Mouse (Mus musculus) spleen, postnatal 4 days (tissue): ENCODE results near the gene Med7.
"Not testable (repeated sequence)": the region's sequence is repeated elsewhere in the genome, so short reads cannot be mapped to it uniquely, and the experiment has no call there.

ENCODE experiments used
- DNase-seq, 2 experiments: peaks; one replicate each; pipeline ENCODE4 v3.0.0; 2022; ENCODE audit warnings: low spot score in 2 of 2

Gene Med7

GRCm38 (mm10) chr11:46436760-46437458 is at the start of gene Med7:
Gene Med7, plus strand, starts transcription at chr11:46436925.
- peak; percentile 92 to 94 for DNase-seq

DNA sequence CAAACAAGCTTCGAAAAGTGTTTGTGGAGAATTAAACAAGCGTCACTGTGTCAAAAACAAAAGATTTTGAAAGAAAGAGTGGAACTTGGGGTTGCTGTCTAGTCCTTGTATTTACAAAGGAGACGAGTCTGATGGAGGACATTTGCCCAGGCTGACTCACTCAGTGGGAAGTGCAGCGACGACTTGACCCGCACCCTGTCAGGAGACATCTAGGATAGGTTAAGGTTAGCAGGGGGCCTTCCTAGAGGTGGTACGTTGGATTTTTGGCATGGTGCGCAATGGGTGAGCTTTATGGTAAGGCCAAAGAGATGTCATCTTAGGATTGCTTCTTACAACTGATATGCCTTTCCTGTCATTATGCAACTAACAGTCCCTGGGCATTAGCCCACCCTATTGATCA is 49.7 kb upstream of the Med7 start:
- no peak for DNase-seq

DNA sequence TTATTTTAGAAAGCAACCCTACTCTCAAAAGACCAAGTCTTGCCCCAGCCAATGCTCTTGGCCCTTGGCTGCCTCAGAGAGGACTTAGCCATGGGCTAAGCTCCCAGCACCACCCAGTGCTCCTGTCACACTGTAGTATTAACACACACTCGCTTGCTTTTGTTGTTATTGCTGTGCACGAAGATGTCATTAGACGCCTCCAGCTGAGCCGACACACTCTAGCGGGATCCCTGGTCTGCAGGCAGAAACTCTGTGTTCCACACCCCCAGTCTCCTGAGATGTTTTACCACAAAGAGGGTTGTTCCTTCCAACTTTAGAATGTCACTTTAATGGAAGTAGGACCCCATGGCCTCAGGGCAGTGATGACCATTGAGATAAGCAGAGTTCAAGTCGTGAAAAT is 48.3 kb upstream of the Med7 start:
- DNase-seq = no peak

DNA sequence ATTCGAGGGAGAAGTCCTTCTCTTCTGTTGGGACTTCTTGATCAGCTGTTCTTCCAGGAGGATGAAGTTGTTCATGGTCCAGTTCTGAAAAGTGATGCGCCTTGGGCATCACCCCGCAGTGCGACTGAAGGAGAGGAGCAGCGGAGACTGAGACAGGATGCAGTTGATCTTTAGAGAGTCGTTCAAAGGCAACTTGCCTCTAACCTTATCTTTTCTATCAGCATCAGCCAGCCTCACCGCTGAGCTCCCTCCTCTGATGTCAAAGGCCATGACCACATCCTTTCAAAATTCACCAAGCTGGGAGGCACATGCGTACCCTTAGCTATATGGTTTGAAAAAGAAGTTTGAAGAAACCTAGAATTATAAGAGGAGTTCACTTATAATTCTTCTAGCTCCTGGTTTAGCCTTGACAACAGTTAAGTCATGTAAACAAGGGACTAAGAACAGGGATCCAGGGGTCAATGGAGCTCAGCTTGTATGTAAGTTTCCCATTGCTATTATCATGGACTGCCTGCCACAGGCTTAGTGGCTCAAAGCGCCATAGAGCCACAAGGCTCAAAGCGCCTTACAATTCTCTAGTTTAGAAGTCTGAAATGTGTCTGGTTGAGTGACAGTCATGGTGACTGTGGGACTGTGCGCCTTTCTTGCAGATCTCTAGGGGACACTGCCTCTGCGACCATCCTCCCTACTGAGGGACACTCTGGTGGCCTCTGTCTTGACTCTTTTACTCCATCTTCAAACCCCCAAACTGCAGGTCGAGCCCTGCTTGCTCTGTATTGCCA is 47.2 kb upstream of the Med7 start, which contains the start of gene Itk:
Gene Itk (minus strand): TSS at position 180 of the 782 bp plus-strand sequence.
- DNase-seq = no peak

DNA sequence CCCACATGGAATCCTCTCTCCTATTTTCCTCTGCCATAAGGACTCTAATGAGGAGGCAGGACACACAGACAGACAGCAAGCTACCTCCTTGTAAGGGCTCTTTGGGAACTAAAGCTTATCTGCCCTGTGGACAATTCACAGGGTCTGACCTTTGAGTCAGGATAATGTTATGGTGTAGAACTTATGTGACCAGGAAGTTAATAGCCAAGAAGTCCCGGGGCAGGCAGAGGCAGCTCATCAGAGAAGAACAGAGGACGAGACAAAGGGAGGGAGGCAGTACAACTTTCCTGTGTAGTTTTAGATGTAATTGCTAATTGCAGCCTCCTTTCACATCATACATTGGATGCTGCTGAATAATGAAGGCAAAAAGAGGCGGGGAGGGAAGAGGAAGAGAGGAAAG is 46.1 kb upstream of the Med7 start:
- no peak for DNase-seq

DNA sequence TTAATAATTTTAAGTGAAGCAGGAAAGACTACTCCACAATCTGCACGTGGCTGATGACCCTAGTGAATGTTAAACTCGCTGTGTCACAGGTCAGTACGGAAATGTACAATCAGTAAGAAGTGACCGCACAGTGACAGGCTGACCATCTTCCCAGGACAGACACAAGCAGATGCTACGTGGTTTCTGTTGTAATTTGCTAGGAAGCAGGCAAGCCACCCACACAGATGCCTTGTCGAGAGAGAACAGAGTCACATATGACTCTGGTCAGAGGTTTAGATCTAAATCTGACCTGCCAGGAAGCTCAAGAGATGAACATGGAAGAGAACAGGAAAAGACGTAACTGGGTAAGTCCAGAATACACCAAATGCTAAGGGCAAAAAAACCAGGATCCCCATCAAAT is 43.8 kb upstream of the Med7 start:
- DNase-seq = no peak

GRCm38 (mm10) chr11:46393413-46393812 is 43.3 kb upstream of the Med7 start:
- DNase-seq = no peak

- DNase-seq = no peak
These were observed 41.6 kb upstream of the Med7 start for GRCm38 (mm10) chr11:46395088-46395487.

- no peak for DNase-seq
These were observed 41.0 kb upstream of the Med7 start for GRCm38 (mm10) chr11:46395698-46396097.

DNA sequence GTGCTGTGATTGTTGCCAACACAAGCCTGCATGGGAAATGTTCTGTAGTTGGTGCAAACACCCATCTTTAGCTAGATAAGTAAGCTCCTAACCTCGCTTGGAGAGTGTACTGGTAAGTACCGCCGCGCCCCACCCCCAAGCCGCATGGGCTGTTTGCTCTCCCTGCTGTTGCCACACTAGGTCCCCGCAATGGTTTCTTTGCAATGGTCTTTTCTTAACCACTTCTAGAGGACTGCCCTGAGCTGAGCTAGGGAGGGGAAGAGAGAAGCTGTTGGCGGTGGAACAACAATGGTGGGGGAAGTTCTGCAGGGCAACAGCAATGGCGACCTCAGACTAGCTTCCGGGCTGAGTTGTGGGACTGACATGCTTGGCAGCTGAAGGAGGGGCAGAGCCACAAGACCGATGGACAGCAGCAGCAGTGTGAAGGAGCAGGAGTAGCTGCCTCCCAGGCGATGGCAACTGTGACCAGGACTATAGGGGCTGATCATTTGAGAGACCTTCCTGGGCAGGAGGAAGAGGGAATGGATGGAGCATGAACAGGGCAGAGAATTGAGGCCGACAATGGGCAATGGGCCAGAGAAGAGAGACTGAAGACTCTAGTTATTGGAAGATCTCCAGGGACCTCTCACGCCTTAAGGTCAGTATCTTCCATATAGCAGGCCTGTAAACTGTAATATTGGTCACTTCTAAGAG is 40.4 kb upstream of the Med7 start, which contains the start of gene Fam71b:
Gene Fam71b (plus strand): TSS at position 393 of the 693 bp plus-strand sequence.
- no peak for DNase-seq

GRCm38 (mm10) chr11:46396860-46397179 is 39.9 kb upstream of the Med7 start:
- DNase-seq = no peak

DNA sequence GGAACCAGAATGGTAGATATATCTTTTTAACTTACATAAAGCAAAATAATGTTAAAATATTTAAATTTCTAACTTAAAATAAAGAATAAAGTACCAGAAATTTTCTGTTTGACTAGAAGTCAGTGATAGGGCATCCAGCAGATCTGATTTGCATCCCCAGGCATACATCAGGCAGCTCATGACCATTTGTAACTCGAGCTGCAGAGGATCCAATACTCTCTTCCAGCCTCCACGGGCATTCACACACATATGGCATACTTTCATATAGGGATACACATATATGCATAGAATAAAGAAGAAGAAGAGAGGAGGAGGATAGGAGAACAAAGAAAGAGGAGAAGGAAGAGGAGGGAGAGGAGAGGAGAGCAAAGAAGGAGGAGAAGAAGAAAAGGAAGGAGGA is 38.8 kb upstream of the Med7 start:
- no peak for DNase-seq

DNA sequence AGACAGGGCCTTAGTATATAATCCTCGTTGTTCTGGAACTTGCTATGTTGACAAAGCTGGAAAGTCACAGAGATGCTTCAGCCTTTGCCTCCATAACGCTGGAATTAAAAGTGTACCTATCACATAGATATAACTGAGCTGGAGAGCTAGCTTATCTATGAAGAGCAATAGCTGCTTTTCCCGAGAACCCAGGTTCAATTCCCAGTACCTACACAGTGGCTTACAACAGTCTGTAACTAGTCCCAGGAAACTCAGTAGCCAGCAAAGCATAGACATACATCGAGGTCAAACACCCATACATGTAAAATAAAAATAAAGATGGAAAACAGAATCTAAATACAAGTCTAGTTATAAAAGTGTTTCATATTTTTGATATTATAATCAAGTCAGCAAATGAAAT is 38.3 kb upstream of the Med7 start:
- no peak for DNase-seq

DNA sequence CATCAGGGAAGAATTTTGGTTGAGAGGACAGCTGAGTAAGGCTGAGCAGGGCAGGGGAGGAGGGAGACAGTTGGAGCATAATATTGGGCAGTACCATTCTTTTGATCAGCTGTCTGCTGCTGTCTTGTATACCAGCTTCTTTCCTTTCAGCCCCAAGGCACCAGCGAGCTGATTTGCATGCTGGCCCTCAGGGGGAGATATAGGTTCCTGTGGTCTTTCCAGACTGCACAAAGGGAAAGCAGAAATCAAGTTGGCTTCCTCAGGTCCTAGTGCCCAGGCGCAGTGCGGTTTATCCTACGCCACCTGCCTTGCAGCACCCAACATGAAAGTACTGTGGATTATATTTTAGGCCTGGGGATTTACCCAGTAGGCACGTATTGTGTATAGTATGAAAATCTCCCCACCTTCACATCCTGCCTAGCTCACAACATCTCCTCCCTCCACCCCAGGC is 37.8 kb upstream of the Med7 start:
- DNase-seq = peak in 1 of 2 experiments; percentile 44

DNA sequence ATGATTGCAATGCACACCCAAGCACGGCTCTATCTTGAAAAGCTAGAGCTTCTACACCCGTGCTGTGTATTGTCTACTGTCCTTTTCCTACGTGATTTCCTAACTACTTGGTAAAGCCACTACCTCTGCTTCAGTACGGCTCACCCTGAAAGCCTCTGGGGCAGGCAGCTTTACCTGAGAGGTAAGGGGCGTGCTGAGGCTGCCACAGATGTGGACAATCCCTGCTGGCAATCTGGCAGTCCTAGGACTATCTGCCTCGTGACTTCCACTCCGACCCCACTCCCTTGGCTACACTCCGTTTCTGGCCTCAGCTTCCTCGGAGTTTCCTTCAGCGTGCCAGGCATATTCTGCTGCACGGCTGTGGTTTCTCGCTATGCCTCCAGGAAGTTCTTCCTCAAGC is 35.2 kb upstream of the Med7 start:
- DNase-seq = no peak

DNA sequence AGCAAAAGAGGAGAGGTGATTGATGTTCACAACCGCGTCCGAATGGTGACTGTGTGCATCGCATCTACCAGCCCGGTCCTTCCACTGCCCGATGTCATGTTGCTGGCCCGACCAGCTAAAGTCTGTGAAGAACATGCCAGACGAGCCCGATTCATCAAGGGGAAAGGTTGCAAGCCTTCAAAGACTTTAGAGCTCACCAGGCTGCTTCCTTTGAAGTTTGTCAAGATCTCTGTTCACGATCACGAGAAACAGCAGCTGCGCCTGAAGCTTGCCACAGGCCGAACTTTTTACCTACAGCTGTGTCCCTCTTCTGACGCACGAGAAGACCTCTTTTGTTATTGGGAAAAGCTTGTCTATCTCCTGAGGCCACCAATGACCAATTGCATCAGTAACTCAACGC is 31.7 kb upstream of the Med7 start:
- DNase-seq = no peak

- no peak for DNase-seq
These were observed 30.0 kb upstream of the Med7 start for GRCm38 (mm10) chr11:46406721-46407120.

DNA sequence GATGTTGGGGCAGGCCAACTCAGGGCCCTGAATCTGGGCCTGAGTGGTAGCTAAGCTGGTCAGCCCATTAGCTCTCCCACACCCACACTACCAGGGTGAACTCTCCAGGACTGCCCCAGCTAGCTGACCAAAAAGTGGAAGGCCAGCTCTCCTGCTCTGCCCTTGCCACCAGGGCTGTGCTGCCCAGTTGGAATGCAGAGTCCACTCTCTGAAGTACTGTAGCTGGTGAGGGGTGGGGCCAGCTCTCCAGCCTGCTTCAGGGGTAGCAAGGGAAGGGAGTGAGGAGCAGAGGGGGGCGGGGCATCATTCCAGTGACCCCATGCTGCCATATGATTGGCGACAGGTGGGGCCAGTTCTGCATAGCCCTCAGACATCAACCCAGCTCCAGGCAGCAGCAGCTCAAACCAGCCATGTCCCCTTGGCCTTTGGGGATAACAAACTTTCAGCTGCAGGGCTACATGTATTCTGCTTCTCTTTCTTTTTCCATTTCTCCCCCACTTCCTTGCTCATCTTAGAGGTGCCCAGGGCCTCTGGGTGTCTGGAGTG is 26.6 kb upstream of the Med7 start:
- DNase-seq = no peak

DNA sequence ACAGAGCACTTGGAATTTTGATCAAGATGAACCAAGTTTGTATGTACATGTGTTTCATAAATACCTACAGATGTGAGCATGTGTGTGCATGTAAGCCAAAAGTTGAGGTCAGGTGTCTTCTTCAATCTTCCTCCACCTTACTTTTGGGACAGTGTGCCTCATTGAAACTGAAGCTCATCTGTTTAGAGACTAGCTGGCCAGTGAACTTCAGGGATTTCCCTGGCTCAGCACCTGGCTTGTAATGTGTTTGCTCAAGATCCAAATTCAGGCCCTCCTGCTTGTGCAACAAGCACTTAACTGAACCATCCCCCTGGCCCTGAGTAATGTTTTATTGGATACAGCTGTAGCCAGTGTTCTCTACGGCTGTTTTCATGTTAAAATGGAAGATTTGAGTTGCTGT is 18.3 kb upstream of the Med7 start:
- DNase-seq = no peak

GRCm38 (mm10) chr11:46418860-46419259 is 17.9 kb upstream of the Med7 start:
- no peak for DNase-seq

GRCm38 (mm10) chr11:46421086-46421888 is 15.4 kb upstream of the Med7 start:
- no peak for DNase-seq

DNA sequence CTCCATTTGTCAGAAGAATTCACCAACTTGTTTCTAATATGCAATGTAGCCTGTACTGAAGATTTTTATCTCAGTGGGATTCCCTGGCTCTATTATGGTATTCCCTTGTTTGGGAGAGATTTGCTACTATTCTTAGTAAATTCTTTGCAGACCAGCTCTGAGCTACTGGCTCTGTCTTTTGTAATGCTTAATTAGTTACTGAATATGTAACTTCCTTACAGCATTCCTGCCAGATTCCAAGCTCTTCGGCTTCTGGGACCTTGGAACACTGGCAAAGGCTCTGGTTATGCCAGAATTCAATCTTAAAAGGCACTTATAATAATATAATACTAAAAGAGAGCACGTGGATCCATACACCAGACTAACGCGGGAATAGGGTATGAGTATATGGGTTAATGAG is 8.6 kb upstream of the Med7 start:
- not testable (repeated sequence) for DNase-seq
